Mouse (Mus musculus) layer of hippocampus, adult 9-10 months (tissue): ENCODE data around the gene Suv39h1.
"Not testable (repeated sequence)": the region's sequence is repeated elsewhere in the genome, so short reads cannot be mapped to it uniquely, and the experiment has no call there.

ENCODE experiments used
- DNase-seq: peaks from one replicate; pipeline ENCODE4 v3.0.0; 2022; ENCODE audit warnings: low spot score

Suv39h1 gene

DNA sequence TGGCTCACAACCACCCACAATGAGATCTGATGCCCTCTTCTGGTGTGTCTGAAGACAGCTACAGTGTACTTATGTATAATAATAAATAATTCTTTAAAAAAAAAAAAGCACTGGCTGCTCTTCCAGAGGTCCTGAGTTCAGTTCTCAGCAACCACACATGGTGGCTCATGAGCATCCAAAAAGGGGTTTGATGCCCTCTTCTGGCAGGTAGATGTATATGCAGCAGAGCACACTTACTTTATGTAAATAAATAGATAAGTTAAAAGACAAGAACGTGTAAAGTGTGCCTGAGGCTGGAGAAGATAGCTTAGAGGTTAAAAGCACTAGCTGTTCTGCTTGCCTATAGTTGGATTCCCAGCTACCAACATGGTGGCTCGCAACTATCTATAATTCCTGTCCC, 49.8 kb downstream of the Suv39h1 start:
- no peak for DNase-seq

DNA sequence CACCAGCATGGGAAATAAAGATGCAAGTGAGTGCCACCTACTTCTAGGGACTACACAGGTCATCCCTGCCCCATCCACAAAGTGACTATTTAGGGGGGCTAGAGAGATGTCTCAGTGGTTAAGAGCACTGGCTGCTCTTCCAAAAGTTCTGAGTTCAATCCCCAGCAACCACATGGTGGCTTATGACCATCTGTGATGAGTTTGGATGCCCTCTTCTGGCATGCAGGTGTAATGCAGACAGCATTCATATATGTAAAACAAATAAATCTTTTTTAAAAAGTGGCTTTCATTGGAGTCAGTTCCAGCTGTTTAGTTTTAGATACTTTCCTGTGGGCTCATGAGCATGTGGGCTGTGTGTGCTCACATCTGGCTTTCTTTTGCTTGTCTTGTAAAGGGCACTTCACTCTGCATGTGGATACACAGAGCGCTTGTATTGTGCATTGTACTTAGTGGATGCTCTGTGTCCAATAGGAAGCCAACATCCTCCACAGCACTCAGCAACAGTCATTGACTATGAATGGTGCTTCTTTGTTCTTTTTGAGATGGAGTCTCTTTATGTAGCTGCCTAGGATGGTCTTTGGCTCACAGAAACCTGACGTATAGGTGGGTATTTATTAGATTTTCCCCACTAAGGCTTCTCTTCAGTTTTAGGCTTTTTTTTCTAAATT, 54.3 kb downstream of the Suv39h1 start:
- no peak for DNase-seq

DNA sequence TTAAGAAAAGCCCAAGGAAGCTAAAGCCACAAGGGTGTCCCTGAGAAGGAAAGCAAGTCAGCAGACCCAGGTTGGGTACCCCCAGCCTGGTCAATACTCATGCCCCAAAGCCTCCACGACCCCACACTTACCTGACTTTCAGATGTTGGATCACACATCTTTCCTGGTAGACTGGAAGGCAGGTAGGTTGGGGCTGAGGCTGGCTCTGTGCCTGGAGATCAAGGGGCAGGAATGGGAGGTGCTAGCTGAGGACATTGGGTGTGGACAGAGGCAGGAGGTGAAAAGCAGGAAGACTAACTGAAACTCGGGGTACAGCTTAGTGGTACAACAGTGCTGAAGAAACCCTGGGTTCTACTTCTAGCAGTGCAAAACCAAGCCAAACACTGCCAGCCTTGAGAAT, 56.3 kb downstream of the Suv39h1 start, which contains the start of gene Glod5:
TSS of gene Glod5 (minus strand) at position 207 of the 400 bp plus-strand sequence.
- no peak for DNase-seq

DNA sequence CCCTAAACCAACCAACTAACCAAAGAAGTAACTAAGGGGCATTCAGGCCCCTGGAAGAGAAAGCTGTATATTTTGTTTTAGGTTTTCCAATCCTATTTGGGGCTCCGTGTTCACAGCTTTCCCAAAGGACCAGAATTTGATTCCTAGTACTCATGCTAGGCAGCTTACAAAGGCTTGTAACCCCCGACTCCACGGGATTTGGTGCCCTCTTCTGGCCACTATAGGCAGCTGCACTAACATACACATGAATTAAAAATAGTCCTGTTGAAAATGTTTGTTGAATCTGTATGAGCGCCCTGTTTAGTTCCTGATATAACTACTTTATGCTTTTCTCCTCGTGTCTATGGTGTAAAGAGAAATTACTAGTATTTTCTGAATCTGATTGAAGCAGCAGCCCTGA, 57.4 kb downstream of the Suv39h1 start:
- no peak for DNase-seq

DNA sequence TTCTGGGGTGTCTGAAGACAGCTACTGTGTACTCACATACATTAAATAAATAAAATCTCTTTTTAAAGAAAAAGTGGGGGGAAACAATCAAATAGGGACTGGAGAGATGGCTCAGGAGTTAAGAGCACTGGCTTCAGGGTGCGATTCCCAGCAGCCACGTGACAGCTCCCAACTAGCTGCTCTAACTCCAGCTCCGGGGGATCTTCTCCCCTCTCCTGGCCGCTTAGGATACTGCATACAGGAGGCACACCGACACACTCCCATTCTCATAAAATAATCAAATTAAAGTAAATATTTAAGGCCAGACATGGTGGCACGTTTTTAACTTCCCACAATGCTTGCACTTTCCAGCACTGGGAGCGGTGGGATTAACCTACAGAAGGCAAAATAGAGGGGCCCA, 58.9 kb downstream of the Suv39h1 start:
- DNase-seq = not testable (repeated sequence)

GRCm38 (mm10) chrX:8013569-8014314, 60.8 kb downstream of the Suv39h1 start:
- no peak for DNase-seq

DNA sequence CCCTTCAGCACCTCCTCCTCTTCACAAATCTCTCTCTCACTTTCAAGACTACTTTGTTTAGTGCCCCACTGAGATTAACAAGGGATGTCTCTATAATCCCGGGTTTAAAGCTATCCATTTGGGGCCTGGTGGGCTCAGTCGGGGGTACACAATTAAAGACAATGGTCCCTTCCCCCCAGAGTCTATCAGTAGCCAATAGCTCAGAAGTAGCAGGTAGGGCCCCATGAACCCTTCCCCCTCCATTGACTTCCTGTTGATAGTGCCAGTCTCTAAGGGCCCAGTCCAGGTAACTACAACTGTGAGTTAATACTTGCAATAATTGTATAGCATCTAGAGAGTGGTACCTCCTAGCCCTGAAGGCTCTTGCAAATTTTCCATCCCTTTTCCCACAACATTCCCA, 61.4 kb downstream of the Suv39h1 start:
- no peak for DNase-seq
